Mouse (Mus musculus) brain, embryonic 18.5 days (tissue): Measurements from ENCODE around the gene 6330403K07Rik.
A peak's percentile ranks its signal among the peaks of the same experiment; 100 is the strongest.

ENCODE experiments used
- DNase-seq: peaks from one replicate; pipeline ENCODE4 v3.0.0-alpha.2; 2012; ENCODE audit warnings: low read depth, low spot score

The 6330403K07Rik gene

DNA sequence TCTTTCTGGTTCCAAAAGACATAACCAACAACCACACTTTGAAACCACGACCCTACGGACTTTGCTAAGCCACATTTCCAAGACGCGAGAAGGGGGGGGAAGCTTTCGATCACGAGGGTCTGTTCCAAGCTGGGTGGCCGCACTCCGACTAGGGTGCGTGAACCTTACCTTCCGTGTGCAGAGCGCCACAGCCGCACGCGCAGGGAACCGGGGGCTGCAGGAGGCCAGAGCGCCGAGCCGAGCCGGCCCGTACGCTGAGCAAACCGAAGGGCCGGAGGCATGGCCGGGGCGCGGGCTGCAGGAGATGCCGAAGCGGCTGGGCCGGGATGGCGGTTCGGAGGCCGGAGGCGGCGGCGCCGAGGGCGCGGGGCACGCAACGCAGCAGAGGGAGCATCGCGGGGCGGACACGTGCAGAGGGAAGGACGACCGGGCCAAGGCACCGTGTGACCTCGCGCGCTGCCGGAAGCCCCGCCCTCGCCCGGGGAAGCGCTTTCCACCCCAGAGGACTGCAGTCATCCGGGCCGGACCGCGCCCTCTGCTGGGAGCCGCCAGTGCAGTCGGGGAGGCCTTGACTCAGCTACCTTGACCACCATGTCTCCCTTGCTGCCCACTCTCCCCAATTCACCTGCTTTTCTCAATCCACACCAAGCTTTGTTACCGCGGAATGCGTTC, 50.6 kb downstream of the 6330403K07Rik start, which contains the start of gene C1qbp:
Gene C1qbp, minus strand, starts transcription at position 470 of the 672 bp plus-strand sequence.
- peak; percentile 66 for DNase-seq

DNA sequence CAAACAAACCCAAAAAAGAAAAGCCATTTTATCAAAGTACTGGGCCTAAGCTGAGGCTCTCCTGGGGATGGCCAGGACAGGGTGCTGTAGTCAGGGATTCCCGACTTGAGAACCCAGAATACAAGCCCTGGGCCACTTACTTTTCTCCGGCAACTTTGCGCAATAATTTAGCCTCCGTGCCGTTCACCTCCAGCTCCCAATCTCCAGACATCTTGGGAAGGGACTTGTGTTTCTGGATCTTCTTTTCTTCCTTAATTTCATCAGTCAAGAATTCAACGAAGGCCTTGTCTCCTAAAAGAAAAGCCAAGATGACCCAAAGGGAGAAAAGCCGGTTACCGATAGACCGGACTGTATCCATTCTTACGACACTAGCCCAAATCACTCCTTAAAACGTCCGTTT, 51.3 kb downstream of the 6330403K07Rik start:
- DNase-seq = no peak
